Mouse (Mus musculus): ENCODE measurements around the gene Gm20695.

DNA sequence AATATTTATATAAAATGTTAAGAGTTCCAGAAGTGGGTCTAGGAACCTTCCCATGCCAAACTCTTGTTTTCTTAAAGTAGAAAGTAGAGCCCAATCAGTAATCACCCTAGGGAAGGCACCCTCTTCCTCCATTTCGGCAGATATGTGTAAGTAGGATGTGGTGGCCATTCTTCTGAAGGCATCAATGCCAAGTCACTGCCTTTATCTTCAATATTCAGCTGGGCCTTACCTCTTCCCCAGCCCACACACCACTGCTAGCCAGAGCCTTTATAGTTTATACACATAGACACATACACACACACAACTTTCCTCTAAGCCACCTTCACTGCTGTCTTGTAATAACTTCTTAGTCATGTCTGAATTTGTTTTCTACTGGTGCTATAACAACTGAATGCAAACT lies 28.7 kb upstream of the Gm20695 start:
- TF ChIP-seq CTCF (IDR thresholded peaks at IDR 0.05; ENCODE audit: extremely low read depth, insufficient read depth, low read length) (no peak), POLR2A (IDR thresholded peaks at IDR 0.05; ENCODE audit: extremely low read depth, insufficient read depth, low read length) (no peak)

Data from cortical plate, adult 2 months (tissue).